Mouse (Mus musculus) heart, postnatal 0 days (tissue): ENCODE measurements around the gene 1810030O07Rik.
A peak's percentile ranks its signal among the peaks of the same experiment; 100 is the strongest.

Experiments
- CTCF ChIP-seq: IDR thresholded peaks from 2 replicates; pipeline ENCODE4 v1.5.1; 2016; ENCODE audit warnings: antibody characterized with exemption, control low read depth, low read depth
- EP300 ChIP-seq: IDR thresholded peaks from 2 replicates; pipeline ENCODE4 v1.6.1; 2016; ENCODE audit warnings: antibody characterized with exemption, low read depth

DNA sequence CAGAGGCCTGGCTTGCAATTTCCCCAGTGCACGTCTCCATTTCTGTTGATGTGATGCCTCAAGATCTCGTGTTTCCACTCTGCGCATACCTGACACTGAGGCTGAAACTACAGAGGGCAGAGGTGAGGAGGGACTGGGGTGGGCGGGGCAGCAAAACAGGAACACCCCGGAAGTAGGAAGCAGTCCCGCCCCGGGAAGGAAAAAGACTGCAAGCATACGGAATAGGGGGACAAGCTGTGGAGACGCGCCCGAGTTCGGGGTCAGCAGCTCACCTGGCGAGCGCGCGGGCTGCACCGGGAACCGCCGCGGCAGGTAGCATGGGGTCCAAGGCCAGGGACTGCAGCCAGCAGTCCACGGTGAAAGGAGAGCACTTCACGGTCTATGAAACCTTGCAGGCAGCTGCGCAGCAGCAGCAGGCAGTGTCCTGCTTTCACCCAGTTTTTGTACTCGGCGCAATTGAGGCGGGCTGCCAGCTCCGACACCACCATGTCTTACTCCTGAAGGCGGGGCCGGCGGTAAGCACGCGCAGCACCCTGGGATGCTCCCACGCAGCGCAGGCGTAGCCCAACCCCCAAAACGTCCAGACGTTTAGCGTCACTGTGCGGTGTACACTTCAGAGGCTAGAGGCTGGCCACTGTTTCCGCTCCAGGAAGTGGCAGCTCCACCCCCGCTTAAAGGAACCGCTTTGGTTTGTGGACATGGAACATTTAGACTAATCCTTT is at the start of gene 1810030O07Rik:
- 0 out of 2 replicates have a peak, but pooled peaks have one; percentile 18 for TF ChIP-seq EP300
- TF ChIP-seq CTCF, result no peak
